Mouse (Mus musculus) telencephalon, adult 2 months (tissue): ENCODE results near the gene Tbc1d16.

Experiments used
- DNase-seq: peaks from one replicate; pipeline ENCODE4 v3.0.0-alpha.2; 2011; ENCODE audit warnings: low read depth, low spot score

The Tbc1d16 gene

DNA sequence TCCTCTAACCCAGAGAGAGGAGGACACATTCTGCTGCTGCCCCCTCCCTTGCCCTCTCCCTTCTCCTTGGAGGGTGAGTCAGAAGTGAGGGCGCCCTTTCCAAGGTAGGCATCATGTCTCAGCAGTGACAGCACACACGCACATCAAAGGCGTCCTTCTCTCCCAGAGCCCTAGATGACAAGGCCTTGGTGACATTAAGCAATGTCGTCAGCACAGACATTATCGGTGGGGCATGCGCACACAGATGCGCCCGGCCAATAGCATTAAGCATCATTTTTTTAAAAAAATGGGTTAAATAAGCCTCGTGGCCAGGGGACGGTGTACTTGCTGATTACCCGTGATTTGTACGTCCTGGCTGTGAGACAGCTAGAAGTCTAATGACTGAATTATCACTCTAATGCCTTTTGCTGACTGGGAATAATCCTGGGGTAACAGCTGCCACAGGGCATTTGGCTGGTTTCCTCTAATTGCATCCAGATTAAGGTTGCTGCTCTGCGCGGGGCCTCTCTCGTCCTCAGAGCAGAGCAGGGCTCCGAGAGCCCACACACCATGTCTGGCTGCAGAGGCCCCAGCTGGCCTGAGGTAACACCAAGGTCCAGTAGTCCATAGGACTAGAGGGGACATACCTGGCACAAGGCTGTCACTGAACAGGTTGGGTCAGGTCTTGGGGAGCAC is 83.4 kb downstream of the Tbc1d16 start:
- no peak for DNase-seq

DNA sequence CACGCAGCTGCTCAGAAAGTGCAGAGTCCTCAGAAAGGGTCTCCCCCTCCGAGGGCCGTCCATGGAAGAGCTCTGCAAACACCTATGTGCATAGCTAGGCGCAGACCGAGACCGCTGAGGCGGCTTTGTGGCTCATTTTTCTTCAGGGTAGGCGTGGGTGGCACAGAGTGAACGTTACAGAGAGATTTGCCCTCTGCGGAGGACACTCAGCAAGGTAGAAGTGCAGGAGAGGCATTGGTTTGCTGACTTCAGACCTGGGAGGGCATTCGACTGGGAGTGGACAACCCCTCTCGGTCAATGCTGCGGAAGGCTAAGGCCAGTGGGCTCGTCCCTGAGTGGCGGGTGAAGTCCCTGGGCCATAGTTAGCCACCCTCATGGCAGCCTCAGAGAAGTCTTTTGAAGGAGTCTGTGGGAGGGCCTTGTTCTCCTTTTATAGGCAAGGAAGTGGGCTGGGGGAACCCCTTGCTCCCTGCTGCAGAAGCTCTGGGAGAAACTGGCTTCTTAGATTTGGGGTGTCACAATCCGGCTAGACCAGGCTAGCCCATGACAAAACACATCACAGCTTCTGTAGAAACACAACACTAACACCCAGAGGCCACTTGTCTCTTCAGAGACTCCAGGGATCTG is 84.8 kb downstream of the Tbc1d16 start:
- no peak for DNase-seq

DNA sequence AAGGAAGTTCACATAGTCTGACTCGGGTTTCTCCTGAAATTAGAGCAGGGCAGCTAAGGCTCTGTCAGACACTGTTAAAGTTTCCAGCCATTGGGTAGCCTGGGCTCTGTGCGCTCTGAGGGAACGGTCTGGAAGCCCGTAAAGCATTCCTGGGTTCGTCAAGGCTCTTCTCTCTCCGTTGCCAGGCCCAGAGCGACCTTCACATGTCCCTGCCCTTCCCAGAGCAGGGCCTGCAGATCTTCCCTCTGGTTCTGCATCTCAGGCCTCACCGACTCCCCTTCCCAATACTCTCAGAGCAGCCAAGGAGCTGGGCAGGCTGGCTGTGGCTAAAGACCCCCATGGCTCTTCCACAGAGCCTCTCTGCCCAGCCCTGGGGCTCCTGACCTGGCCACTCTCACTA is 85.7 kb downstream of the Tbc1d16 start:
- no peak for DNase-seq

DNA sequence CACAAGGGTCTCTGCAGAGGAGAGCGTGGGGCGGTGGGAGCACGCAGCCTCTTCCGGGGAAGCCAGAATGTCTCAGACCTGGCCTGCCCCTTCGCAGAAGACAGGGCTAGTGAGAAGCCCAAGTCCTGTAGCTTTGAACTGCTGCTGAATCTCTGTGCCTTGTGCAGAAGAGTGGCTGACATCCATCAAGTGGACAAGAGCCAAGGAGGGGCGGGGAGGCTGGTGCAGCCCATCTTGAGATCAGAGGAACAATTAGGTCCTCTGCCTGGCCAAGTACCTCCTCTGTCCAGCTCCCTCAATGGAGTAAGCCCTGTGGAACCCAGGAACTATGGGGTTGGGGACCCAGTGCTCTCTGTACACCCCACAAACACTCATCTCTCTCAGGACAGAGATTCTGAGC is 89.3 kb downstream of the Tbc1d16 start:
- no peak for DNase-seq

DNA sequence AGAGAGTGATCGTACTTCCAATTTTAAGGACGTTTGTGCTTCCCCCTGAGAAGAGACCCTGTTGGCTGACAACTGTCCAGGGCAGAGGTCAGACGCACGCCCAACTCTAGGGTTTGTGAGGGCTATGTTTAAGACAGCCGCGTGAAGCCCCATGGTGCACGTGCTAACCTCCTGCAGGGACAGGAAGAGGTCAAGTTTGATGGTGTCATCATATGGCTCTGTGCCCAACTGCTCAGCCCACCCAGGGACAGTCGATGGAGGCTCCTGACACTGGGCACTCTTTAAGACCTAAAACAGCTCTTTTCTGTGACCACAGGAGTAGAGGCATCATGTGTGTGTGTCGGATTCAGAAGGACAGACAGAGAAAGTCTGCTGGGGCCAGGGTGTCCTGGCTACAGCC is 90.1 kb downstream of the Tbc1d16 start:
- no peak for DNase-seq

DNA sequence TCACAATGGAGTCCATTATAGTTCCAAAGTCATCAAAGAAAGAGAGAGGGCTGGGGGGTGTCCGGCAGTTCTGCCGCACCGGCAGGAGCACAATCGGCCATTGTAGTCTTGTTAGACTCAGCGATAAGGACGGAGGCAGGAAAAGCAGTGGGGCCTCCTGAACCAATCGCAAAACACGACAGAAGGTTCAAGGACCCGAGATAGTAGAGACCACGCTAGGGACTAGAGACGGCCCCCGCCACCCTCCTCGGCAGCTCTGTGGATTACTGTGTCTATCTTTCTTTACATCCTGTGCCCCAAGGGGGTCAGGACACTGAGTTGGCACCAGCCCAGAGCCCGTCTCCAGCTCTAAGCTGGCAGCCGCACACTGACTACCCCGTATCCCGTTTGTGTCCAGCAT is 93.7 kb downstream of the Tbc1d16 start:
- DNase-seq = no peak

DNA sequence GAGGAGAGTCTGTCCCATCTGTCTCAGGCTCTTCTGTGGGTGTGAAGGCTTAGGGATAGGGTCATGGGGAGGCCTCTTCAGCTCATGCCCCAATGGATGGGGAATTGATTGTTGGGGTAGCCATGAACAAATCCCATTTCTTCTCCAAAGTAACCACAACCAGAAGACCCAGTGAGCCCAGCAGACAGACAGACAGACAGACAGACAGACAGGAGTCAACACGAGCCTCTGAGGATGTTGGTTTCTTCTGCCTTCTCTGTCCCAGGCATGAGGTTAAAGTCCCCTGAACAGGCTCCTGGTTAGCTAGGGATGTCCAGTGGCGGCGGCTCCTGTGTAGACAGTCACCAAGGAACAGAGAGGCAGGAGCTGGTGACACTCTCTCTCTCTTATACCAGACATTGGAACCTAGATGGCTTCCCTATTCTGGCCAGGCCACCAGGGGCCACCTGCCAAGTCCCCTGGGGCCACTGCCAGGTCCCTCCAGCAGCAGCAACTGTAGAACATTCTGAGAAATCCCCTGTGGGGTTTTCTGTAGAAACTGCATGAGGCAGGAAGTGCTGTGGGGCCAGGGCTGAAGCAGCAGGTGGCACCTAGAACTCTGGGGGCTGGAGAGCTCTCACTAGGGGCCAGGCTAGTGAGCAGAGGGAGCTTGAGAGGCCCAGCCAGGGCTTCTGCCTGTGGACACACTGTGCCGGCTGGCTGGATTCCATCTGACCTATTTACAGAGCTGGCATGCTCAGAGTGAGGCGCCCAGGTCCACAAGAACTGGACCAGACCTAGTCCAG is 94.7 kb downstream of the Tbc1d16 start:
- DNase-seq = no peak

DNA sequence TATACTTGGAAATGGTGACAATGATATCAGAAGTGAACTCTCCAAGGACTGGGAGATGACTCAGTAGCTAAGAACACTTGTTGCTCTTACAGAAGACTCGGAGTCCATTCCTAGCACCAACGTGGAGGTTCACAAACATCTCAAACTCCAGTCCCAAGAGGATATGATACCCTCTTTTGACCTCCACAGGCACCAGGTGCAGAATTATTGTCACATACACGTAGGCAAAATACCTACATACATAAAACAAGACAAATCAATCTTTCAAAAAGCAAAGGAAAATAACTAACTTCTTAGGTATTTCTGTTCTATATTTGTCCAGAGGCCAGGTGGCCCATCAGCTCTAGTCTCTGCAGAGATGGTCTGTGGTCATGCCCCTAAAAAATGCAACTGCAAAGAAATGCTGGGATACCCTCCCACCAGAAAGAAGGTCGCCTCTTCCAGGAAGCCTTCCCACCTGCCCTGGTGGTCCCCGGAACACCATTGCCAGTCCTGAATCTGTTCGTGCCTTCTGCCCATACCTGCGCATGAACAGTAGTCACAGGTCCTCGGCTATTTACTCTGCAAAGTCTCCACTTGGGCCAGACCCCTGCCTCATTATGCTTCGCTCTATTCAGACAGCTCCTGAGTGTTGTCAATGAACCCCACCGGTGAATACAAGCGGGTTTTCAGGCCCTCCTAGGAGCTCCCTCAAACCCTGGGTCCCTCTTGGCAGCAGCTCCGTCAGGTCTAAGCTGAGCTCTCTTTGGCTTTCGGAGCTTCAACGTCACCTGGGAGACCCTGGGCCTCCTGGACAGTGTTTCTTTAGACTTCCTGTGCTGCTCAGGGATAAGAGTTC is 95.9 kb downstream of the Tbc1d16 start:
- no peak for DNase-seq

DNA sequence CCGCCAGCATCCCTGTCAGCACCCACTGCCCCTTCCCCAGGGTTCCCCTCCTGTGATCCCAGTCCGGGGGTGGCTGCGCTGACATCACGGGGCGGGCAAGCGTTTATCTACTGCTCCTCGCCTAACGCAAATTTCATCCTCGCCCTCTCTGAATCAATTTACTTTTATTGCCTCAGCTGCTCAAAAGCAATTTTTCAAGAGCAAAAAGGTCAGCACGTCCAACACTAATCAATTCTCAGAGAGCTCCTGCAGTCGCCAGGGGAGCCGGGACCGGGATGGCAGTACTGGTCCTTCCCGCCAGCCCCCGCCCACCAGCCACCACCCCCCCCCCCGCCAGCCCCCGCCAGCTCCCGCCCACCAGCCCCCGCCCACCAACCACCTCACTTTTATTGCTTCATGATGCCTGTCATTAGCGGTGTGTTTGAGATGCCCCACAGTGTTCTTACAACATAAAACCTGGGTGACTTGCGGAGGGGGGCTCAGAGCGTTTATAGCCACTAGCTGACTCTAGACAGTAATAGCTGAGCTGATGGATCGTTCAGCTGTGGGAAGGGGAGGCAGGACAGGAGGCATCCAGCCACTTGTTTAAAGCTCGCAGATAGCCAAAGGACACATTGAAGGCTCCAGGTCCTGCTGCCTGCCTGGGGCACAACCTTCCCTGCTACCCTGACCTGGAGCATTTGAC is 98.1 kb downstream of the Tbc1d16 start:
- no peak for DNase-seq

DNA sequence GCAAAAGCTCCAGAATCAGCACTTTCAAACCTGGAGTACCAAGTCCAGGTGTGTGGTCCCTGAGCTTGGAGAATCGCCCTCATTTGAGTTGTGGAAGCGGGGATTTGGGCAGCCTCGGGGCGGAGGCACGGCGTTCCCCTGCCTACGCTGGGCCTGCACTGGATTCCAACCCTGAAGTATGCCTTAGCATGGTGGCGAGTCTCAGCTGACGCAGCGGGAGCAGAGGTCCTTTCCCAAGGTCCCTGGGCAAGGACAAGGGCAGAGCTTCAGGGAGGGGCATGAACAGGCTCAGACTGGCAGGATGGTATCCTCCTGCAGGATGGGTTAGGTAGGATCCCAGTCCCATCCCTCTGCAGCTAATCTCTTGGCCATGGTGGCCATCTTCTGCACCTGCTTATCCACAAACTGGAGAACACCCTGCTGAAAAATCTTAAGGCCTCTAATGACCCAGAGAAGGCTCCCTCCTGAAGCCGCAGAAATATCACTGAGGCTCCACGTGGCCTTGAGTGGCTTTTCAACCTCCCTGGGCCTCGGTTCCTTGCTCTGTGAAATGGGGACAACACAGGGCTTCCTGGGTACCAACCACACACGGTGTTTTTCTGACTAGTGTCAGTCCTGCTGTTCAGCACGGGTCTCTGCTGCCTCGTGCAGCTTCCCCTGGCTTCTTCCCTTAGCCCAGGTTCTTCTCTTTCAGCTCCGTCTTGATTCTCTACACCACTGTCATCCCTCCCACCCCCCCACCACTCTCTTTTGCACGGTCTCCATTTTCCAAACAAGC is 98.8 kb downstream of the Tbc1d16 start:
- no peak for DNase-seq

DNA sequence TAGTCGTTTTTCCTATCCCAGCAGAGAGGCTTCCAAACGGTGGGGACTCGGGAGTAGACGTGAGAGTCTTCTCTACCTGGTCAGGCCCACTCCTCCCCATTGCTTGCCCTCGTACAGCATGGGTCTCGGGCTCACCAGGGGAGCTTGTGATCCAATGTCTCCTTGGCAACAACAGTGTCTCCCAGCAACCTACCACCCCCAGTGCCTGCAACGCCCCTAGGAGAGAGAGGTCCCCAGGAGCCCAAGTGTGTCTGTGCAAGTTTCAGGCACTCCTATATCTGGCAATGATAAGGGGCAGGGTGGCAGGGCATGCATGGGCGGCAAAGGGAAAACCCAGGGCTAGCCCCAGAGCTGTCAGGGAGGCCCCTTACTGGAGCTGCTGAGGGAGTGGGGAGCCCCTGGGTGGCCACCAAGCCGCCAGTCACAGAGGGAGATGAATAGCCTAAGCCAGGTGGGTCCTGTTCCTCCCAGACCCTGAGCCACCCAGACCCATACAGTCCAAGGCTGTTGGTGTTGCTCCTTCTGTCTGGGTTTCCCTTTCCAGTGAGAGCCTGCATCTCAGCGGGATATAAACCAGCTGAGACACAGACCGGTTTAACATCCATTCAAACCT is 99.5 kb downstream of the Tbc1d16 start:
- DNase-seq = no peak

DNA sequence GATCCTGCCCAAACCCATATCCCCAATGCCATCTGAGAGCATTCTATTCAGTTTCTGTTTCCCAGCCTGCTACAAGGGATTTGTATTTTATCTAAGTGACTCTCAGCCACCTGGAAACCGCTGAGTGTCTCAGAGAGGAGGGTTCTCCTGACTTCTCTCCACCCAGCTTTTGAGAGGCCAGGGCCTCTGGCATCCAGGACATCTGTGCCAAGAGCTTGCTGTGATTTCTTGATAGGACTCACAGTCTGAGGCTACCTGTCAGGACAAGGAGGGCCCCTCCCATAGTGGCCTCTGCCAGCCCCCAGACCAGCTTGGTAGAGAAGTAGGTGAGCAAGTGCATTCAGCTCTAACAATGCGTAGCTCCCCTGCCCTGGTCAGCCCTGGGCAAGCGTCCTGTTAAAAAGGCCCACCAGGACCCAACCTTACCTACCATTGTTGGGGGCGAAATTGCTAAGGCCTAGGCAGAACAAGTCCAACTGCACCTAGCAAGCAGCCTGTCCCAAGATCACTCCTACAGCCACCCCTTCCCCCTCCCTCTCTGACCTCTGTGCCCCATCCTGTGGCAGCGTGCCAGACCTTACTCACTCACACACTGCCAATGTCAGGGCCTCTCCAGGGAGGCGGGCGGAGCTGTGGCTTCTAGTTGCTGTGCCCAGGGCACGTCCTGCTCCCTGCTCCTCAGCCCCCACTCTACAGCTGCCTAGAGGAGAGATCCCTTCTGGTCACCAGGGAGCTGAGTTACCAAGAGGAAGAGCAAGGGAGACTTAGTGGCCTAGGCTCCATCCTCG is 100.4 kb downstream of the Tbc1d16 start:
- no peak for DNase-seq

DNA sequence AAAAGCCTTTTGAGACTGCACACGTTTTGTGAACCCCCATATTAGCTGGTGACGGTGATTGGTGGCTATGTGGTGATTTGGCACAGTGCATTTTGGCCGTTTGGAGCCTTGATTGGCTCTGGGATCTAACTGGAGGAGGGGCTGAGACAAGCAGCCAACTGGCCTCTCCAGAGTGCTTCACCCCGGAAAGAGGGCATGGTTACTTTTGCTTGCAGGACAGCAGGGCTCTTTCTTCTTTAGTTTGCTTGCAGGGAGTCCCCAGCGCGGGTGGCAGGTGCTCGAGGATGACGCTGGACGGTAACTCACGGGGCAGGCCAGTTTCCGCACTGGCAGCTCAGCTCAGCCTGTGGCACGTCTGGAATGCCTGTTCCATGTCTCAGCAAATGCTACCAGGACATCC is 101.2 kb downstream of the Tbc1d16 start:
- no peak for DNase-seq

DNA sequence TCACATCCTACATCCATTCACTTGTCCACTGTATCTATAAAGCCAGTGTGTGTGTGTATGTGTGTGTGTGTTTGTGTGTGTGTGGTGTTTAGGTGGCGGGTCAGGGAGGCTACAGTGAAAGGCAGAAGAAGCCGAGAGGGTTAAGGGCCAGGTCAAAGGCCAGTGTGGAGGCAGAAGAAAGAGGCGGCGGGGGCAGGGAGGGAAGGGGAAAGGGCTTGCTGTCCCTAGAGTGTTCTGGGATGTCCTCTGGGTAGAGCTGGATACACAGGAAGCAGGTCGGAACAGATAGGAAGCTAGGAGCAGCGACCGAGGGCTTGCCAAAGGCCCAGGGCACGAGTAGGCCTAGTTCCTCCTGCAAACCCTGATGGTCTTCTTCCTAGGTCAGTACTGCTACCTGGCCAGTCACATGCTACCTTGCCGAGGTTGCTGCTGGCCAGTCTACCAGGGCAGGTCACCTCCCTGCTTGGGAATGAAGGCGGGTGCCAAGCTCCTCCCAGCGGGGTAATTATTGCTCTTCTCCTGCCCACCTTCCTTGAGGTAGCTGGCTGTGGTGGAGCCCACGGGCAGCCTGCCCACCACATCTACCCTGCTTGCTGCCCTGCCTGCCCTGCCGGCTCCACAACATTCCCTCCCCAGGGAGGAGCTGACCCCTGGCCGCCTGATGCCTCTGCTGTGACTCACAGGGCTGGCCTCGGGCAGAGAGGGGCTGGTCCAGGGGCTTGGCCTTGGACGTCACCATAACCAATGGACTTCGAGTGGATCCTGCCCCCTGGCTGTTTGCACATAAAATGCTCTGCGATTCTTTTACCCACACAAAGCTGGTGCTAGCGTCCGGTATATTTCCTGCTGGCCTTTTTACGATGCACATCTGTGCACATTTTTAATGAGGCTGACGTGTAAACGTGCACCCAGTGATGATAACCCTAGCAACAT is 102.1 kb downstream of the Tbc1d16 start:
- DNase-seq = no peak

DNA sequence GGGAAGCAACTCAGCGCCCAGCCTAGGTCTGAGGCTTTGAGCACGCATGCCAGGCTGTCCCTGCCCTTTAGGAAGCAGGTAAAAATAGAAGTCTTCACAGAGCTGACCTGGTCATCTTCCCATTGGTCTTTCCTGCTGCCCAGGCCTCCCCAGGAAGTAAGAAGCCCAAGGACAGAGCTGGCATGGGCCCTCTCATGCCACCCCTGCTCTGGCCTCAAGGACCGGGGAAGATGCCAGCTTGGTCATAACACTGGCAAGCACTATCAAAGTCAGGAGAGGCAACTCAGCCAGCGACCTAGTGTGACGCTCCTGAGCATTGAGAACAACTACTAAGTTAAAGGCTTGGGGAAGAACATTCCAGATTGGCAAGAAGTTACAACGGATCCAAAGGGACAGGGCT is 103.8 kb downstream of the Tbc1d16 start:
- no peak for DNase-seq

DNA sequence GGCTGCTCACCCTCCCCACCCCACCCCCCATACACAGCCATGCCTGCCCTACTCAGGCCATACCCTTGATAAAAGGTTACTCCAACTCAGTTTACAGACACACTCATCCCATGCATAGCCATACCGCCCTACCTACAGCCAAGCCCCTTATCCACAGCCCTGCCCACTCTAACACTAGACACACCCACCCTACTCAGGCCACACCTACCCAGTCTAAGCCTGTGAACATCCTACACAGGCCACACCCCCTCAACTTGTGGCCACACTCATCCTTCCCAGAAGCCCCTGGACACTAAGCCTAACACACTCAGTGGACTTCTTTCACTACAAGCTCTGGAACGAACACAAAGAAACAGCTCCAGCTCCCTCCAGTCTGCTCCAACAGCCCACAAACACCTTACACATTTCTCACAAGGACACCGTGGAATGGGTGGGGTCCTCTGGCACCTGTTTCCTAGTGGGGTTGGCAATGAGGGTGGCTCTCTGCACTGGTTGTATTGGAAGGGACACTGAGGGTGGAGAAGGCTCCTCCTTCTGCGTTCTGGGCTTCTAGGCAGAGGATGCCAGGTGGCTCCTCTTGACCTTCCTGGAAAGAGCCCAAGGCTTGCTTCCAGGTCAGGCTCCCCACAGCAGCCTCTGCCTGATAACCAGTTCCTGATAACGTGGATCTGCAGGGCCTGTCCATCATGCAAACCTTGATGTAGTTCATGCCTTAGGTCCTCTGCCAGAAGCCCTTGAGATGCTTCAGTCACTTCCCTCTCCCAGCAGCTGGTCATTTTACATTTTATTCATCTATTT is 104.6 kb downstream of the Tbc1d16 start:
- no peak for DNase-seq

DNA sequence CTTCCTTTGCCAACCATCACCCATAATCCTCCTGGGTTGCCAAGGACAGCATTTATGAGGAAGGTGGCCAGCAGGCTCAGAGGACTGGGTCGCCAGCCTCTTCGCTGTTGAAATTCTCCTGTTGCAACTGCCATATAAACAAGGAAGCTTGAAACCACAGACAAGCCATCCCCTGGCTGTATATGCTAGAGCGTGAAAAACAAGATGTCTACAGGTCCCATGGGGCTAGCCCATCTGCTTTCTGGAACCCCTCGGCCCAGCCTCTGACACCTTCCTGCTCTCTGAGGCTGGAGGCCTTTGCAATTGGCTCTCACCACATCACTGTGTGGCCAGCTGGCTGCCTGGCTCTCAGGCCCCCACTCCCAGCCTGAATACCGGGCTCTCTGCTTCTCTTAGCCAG is 105.9 kb downstream of the Tbc1d16 start:
- no peak for DNase-seq

DNA sequence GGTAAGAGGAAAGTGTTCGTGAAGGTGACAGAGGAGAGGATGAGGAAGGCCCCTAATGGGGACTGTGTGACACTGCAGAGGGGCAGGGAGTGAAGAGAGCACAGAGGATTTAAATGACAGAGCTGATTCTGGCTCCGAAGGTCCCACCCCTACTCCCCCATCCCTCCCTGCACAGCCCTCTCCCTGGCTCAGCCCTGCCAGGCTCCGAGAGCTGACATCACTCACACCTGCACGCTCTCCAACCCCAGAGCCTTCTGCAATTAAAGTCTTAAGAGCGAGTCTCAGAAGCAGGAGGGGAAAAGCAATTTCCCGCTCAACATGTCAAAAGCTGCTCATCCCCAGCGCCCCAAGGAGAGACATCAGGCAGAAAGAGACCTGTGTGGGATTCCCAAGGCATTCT is 109.4 kb downstream of the Tbc1d16 start:
- no peak for DNase-seq
